Mouse (Mus musculus) neutrophil, adult 5-6 weeks (primary cell): ENCODE data around the gene Gm45837. TPM values are rescaled to one million over a fixed set of nuclear protein-coding genes. Genes with fewer than 3 reads are reported as not detected.
A peak's percentile ranks its signal among the peaks of the same experiment; 100 is the strongest.

Experiments
- ATAC-seq: fragments of 151-379, 151-347 bp; 2 replicates; pipeline ENCODE4 v1.8.0; 2017; ENCODE audit warnings: mild to moderate bottlenecking, moderate TSS enrichment; ENCODE audit not compliant: insufficient number of reproducible peaks, poor library complexity, low FRiP score, severe bottlenecking; ENCODE audit errors: extremely low read depth
- total RNA-seq: library from RNA; stranded (forward); fragments of 200-1000 nt; gene quantifications from 2 replicates; pipeline ENCODE4 v1.2.3, GENCODE M21; 2017

The Gm45837 gene
- total RNA-seq, 1 experiment from 2014 or later: 7.8 TPM

DNA sequence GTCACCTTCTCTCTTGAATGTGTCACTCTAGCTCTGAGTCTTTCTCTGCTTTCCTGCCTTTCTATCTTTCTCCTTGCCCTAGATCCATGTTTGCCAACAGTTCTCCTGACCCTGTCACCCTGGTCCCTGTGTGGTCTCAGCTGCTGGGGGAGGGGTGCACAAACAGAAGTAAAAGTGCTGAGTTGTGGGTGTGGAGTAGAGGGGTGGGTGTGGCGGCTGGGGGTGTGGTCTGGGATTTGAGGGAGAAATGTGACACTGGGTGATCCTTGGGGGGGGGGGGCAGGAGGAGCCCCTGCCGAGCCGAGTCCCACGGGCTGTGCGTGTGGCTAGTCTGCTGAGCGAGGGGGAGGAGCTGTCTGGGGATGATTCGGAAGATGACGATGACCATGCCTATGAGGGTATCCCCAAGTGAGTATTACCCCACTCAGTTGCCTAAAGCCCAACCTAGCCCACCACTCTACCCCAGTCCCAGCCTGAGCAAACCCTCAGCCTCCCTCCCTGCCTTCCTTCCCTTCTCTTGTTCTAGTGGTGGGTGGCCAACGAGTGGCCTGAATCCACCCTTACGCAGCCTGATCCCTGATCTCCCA is 24.7 kb upstream of the Gm45837 start:
- ATAC-seq: no peak

- no peak for ATAC-seq
Observed at GRCm38 (mm10) chr7:101389256-101389655, 21.4 kb upstream of the Gm45837 start.

DNA sequence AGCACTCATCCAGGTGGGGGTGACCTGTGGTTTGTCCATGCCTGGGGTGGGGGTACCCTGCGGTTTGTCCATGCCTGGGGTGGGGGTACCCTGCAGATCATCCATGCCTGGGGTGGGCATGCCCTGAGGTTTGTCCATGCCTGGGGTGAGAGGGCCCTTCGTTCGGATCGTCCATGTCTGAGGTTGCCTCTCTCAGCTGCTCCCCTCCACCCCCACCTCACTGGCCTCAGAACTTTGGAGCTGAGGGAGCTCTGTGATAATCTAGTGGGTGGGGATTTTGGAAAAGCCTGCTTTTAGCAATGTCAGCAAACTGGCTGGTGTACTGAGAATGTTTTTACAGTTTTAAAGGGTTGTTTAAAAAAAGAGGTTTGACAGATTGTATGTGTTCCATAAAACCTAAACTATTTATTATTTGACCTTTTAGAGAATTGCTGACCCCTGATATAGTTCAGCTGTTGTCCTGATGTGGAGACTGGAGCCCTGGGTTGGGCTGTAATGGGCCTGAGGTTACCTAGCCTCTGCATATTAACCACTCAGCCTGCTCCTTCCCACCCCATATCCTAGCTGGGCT is 18.7 kb upstream of the Gm45837 start:
- ATAC-seq: no peak

DNA sequence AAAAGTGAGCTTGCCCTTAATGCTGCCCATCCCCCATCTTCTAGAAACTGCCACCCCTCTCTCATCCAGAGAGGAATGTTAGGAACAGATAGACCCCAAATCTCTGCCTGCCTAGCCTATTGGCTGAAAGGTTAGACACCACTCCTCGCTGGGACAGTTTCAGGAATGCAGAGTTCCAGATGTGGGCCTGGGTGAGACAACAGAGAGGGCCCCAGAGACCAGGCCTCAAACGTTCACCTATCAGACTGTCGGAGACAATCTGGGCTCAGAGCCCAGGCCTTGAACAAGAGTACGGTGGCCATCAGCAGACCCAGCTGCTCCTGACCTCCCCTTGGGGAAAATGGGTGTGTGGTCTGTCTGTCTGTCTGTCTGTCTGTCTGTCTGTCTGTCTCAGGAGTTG is 17.7 kb upstream of the Gm45837 start:
- ATAC-seq: no peak

DNA sequence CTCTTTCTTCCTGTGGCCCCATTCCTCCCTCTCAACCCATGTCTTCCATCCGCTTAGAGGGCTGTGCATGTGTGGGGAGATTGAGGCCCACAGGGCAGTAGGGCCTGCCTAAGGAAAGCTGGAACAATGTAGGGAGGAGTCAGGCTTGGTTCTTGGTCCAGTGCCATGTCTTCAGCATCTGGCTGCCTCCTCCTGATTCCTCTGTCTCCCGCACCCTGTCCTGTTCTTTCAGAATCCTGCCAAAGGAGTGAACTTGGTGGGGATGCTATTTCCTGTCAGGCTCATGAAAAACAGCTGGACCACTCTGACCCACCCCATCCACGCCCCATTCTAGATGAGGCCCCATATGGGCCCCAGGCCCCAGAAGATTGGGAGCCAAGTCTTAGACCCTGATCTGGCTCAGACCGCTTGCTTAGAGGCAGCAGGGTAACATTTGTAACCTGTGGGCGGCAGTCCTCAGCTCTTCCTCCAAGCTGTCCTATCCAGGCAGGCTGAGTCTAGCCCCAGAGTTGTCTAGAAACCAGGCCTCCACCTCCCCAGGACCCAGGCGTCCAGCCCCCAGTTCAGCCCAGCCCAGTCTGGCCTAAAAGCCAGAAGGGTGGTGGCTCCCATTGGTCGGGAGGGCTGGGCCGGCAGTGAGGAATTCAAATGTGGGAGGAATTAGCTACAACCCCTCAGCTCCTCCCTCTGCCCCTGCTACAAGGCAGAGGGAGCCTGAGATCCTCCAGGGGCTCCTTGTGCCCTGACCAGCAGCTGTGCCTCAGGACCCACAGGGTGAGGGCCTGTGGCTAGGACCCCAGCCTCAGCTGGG is 16.8 kb upstream of the Gm45837 start:
- no peak for ATAC-seq

- no peak for ATAC-seq
Observed at GRCm38 (mm10) chr7:101394569-101394968, 16.1 kb upstream of the Gm45837 start.

- no peak for ATAC-seq
Observed at GRCm38 (mm10) chr7:101395471-101395870, 15.2 kb upstream of the Gm45837 start.

DNA sequence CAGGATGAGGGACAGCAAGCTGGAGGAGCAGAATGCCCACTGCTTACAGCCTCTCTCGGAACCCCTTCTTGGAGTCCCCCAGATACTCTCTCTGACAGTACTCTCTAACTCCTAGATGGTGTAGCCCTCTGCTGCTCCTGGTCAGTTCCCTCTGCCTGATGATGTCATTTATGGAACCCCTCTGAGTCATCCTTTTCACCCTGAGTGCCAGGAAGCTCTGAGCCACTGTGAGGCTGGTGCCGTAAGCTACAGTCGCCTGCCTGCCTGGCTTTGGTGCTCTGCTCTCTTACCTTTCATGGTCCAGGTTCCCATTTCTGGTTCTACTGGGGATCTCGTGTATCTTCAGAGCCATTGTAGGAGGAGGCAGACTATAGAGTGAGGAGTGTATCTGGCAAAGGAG is 13.5 kb upstream of the Gm45837 start:
- ATAC-seq: no peak

GRCm38 (mm10) chr7:101401510-101401909 is 9.2 kb upstream of the Gm45837 start:
- ATAC-seq: no peak

DNA sequence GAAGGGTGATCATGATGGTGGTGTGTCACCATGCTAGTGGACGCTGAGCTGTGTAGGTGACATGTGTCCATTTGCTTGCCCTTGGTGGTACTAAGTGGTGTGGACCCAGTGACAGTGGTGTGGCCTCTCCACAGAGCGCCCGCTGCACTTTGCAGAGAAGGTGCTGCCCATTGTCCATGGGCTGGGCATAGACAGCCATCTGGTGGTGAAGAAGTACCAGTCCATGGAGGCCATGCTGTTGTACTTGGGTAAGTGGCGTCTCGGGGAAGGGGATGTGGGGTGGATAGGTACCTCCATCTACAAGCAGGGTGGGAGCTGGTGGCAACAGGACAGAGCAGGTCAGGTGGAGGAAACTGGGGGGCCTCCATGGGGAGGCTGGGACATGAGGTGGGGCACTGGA is 6.9 kb upstream of the Gm45837 start:
- ATAC-seq: no peak

DNA sequence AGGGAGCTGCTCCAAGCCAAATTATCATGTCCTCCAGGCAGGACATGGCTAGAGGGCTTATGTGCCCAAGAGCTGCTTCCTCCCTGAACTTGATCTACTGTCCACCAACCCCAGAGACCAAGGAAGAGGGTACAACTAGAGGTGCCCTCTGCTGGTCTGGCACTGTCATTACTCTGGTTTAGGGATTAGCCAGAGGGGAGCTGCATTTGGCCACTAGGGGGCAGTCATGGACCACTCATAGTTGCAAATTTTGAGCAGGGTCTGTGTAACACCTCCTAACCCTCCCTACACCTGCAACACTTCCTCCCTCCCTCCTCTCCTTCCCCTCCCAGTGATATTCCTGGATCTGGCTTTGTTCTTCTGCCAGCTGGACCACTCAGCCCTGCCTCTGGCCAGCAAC is 2.1 kb downstream of the Gm45837 start:
- peak; percentile 80 for ATAC-seq

DNA sequence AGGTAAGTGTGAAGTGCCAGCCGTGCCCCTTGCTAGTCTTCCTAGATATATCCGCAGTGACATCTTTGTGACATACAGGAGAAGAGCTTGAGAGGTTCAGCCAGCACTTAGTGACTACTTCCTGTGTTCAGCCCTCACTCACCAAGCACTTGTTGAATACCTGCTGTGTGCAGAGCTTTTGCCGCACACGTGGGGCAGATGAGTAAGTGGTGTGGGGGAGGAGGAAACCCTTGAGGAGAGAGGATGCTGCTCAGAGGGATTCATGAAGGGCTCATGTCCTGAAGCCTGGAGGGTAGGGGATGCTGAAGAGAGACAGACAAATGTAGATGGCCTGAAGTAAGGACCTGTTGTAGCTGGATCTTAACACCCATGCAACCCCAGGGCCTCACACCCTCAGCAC is 3.5 kb downstream of the Gm45837 start:
- no peak for ATAC-seq

DNA sequence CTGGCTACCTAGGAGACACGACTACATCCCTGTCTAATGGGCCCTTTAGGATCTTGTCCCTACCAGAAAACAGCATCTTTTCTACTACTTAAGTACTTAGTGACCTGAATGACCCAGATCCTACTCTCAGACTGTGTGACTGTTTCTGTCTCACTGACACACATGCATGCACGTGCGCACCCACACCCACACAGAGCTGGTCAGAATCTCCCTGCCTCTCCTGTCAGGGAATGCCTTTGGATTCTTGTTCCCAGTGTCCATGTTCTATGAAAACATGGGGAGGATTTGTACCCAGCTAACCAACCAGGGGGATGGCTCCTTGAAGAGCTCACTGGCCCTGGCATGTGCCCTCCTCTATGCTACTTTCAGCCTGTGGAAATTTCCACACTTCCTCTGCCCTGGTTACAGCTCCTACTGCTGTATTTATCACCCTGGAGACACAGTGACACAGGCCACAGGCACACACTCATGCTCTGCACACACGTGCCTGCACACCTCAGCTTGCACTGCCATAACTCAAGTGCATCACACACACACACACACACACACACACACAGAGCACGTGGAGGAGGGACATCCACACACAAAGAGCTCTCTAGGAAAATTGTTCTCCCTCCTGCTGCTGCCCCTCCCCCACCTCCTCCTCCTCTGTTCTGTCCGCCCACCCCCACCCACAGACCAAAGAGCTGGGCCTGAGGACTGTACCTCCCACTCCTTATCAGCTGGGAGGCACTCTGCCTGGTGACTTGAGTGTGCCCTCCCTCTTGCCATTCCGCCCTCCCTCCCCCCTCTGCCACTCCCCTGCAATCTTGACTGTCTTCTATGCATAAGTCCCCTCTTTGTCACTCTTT is 4.2 kb downstream of the Gm45837 start:
- no peak for ATAC-seq

DNA sequence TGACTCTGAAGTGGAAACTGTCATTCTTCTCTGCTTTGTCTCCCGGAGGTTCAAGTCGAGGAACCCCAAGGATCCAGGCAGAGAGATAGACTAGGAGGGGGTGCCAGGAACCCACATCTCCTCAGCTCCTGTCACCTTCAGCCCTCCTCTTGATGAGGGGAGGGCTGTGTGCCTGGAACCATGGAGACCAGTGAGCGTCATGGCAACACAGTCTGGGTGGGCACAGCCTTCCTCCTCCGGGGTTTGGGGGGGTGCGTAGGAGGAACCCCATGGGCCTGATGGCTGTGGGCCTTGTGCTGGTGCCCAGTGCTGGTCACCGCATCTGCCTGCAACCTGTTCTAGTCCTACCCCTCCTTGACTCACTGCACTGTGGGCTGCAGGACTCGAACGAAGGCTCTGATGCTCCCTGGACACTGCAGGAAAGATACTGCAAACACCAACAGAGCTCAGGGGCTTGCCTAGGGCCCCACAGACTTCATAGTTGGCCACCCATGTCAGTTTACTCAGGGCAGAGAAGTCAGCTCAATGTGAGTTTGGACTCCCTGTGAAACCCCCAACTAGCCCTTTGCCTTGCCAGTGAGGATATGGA is 4.9 kb downstream of the Gm45837 start:
- ATAC-seq: no peak

- ATAC-seq: no peak
Observed at GRCm38 (mm10) chr7:101416391-101416790, 5.7 kb downstream of the Gm45837 start.

DNA sequence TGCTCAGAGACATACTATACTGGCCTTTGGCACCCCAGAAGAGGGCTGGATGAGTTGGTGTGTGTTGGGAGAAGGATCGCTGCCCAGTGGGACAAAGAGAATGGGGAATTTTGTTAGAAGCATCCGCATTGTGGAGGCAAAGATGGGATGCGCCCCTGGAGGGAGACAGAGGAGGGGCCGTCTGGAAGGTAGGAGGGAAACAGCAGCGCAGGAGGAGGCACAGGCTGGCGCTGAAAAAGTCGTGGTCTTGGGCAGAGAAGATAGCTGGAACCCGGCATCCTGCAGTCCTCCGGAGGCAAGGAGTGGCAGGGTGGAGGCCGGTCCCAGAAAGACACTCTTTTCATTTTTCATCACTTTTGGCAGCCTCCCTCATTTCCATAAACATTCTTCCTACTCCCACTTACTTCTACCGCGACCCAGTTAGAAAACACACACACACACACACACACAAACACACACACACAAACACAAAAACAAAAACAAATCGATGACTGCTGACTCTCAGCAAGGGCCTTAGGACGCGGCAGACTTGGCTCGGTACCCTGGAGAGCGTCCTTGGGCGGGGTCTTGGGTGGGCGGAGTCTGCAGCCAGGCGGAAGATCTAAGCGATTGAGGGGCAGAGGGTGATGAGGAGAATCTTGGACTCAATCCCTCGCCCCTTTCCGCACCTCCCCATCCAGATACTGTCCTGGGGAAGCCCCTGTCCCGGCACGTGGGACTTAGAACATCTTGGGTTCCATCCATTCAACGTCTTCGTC is 8.5 kb downstream of the Gm45837 start:
- no peak for ATAC-seq

DNA sequence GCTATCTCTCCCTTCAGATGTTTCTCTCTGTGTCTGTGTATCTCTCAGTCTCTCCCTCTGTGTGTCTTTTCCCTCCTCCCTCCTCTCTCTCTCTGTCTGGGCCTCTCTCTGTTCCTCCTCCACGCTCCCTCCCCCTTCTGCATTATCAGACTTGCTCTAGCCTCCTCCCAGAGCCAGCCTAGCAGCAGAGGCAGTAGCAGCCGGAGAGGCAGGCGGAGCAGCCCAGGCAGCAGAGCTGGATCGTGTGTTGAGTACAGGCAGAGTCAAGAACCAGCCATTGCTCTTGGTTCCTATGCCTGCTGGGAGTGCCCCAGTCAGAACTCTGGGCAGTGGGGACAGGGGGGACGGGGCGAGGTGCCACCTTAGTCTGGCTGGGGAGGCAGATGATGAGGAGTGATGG is 10.8 kb downstream of the Gm45837 start, which contains the start of gene Pde2a:
Pde2a (plus strand) TSS at position 163 of the 400 bp plus-strand sequence.
- no peak for ATAC-seq

- ATAC-seq: no peak
Observed at GRCm38 (mm10) chr7:101422069-101422468, 11.4 kb downstream of the Gm45837 start.
